In the genomic region with DNA sequence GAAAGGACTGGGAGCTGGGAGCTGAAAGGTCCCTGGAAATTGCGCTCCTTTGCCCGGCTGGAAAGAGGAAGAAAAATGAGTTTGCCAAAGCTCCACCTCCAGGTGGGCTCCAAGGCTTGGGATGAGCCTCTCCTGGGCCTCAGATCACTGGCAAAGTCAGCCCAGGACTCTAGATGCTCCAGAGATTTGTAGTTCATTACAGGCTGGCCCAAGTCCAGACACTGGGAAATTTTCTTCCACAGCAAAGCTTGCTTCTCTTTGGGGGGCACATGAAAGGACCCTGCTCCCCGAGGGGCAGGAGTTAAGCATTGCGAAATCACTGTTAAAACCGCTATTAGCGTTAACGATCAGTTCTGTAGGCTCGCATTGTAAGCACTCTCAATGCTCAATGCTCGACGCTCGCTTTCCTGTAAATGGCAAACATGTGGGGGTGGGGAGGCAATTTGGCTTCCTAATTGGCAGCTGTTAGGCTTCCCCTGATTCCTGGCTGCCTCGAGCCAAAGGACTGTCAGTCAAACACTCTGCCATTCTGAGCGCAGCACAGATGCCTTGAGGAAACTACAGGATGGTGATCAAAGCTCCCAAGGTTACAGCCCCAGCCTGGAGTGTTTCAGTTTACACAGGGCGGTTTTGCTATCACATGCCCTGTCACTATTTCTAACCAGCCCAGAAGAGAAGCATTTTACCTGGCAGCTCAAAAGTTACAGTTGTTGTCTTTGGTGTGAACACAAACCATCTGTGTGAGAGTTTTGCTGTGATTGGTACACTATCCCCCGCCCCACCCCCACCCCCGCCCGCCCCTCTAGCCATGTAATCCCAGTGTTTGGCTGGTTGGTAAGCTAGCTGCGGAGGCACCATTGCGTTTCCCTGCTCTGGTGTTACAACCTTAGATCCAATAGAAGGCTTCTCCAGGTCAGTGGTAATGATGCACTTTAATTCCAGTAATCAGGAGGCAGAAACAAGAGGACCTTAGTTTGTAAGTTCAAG, we compare ENCODE assay signal across 7 mouse cellular contexts. TPM values are rescaled to one million over a fixed set of nuclear protein-coding genes. Genes with fewer than 3 reads are reported as not detected.
DNase-seq lines count a peak whose midpoint lies in the region; ATAC-seq lines count a peak whose summit lies in the region.

No protein-coding gene starts in this region.

- H3K27ac ChIP-seq in forebrain, embryonic 16.5 days (ENCODE audit: low read length), result peak overlapping the region; percentile 58
- H3K27ac ChIP-seq in intestine, embryonic 16.5 days (ENCODE audit: low read length), result no peak overlapping the region
- H3K27ac ChIP-seq in liver, embryonic 16.5 days (ENCODE audit: low read length), result no peak overlapping the region
- no peak overlapping the region for H3K27ac ChIP-seq in neural tube, embryonic 11.5 days (ENCODE audit: low read depth, low read length)

- WGBS in forebrain, embryonic 16.5 days, result 3% methylated on average over 19 of the region's 19 CpGs
- 17% methylated on average over 19 of the region's 19 CpGs for WGBS in intestine, embryonic 16.5 days
- 17% methylated on average over 19 of the region's 19 CpGs for WGBS in liver, embryonic 16.5 days (ENCODE audit: insufficient replicate concordance)
- WGBS in neural tube, embryonic 11.5 days, result 17% methylated on average over 19 of the region's 19 CpGs

- H3K9me3 ChIP-seq in forebrain, embryonic 16.5 days (ENCODE audit: control insufficient read depth, low read length), result no peaks in the 10 kb centered on the region
- H3K9me3 ChIP-seq in intestine, embryonic 16.5 days (ENCODE audit: control insufficient read depth, low read length), result no peaks in the 10 kb centered on the region
- no peaks in the 10 kb centered on the region for H3K9me3 ChIP-seq in liver, embryonic 16.5 days (replicated peaks; ENCODE audit: control insufficient read depth, low read length)
- no peaks in the 10 kb centered on the region for H3K9me3 ChIP-seq in neural tube, embryonic 11.5 days (ENCODE audit: control insufficient read depth, low read length)

- peaks cover 5% of the 10 kb centered on the region; the same call in 1 of the 2 replicates for H3K27me3 ChIP-seq in forebrain, embryonic 16.5 days (replicated peaks; ENCODE audit: control insufficient read depth, insufficient read depth, low read length)
- H3K27me3 ChIP-seq in intestine, embryonic 16.5 days (replicated peaks; ENCODE audit: control insufficient read depth, insufficient read depth, low read length), result peaks cover 13% of the 10 kb centered on the region; the same call in 1 of the 2 replicates
- peaks cover 16% of the 10 kb centered on the region for H3K27me3 ChIP-seq in liver, embryonic 16.5 days (ENCODE audit: control insufficient read depth, insufficient read depth, low read depth, low read length)
- peaks cover 16% of the 10 kb centered on the region for H3K27me3 ChIP-seq in neural tube, embryonic 11.5 days (ENCODE audit: control insufficient read depth, insufficient read depth, low read length)

- peak overlapping the region; percentile 18; the same call in 1 of the 2 replicates for H3K9ac ChIP-seq in forebrain, embryonic 16.5 days (replicated peaks; ENCODE audit: low read depth, low read length)
- no peak overlapping the region; the same call in 1 of the 2 replicates for H3K9ac ChIP-seq in intestine, embryonic 16.5 days (ENCODE audit: low read depth, low read length)
- H3K9ac ChIP-seq in liver, embryonic 16.5 days (ENCODE audit: low read depth, low read length), result 0 out of 2 replicates have a peak overlapping the region, but pooled peaks have one; percentile 65
- H3K9ac ChIP-seq in neural tube, embryonic 11.5 days (ENCODE audit: low read length), result 0 out of 2 replicates have a peak overlapping the region, but pooled peaks have one; percentile 11

- peak overlapping the region; percentile 99 for H3K4me2 ChIP-seq in forebrain, embryonic 16.5 days (ENCODE audit: low read length)
- peak overlapping the region; percentile 100 for H3K4me2 ChIP-seq in intestine, embryonic 16.5 days (ENCODE audit: low read depth, low read length)
- peak overlapping the region; percentile 82 for H3K4me2 ChIP-seq in liver, embryonic 16.5 days (ENCODE audit: low read depth, low read length)
- peak overlapping the region; percentile 93 for H3K4me2 ChIP-seq in neural tube, embryonic 11.5 days (ENCODE audit: low read depth)

- no peaks in the 10 kb centered on the region for H3K36me3 ChIP-seq in forebrain, embryonic 16.5 days (ENCODE audit: control insufficient read depth, insufficient read depth)
- no peaks in the 10 kb centered on the region for H3K36me3 ChIP-seq in intestine, embryonic 16.5 days (ENCODE audit: control insufficient read depth, insufficient read depth, low read length)
- no peaks in the 10 kb centered on the region for H3K36me3 ChIP-seq in liver, embryonic 16.5 days (ENCODE audit: control insufficient read depth, insufficient read depth)
- no peaks in the 10 kb centered on the region for H3K36me3 ChIP-seq in neural tube, embryonic 11.5 days (ENCODE audit: control insufficient read depth, insufficient read depth, low read length)

- H3K4me1 ChIP-seq in forebrain, embryonic 16.5 days (replicated peaks; ENCODE audit: control insufficient read depth, insufficient read depth, low read length), result peaks cover 22% of the 10 kb centered on the region
- H3K4me1 ChIP-seq in intestine, embryonic 16.5 days (ENCODE audit: control insufficient read depth, insufficient read depth, low read length), result peaks cover 13% of the 10 kb centered on the region
- H3K4me1 ChIP-seq in liver, embryonic 16.5 days (ENCODE audit: control insufficient read depth, low read depth, low read length), result peaks cover 12% of the 10 kb centered on the region
- peaks cover 6% of the 10 kb centered on the region; the same call in 1 of the 2 replicates for H3K4me1 ChIP-seq in neural tube, embryonic 11.5 days (ENCODE audit: control insufficient read depth, insufficient read depth, low read length)

- ATAC-seq in forebrain, embryonic 16.5 days, result peak; percentile 96
- ATAC-seq in intestine, embryonic 16.5 days, result peak; percentile 65
- no peak for ATAC-seq in liver, embryonic 16.5 days (ENCODE audit: low read depth)
- ATAC-seq in neural tube, embryonic 11.5 days (ENCODE audit: insufficient read depth, low FRiP score, low TSS enrichment), result no peak

- DNase-seq in MN1 (ENCODE audit: low spot score), result peak; percentile 79
- peak; percentile 60 for DNase-seq in adrenal gland, postnatal 10 days
- peak; percentile 39 for DNase-seq in neural tube, embryonic 11.5 days (ENCODE audit: low spot score)
- DNase-seq in frontal cortex, postnatal 36 days (ENCODE audit: low spot score in 2 of 2), result no peak

- peak overlapping the region; percentile 63 for H3K4me3 ChIP-seq in forebrain, embryonic 16.5 days (replicated peaks; ENCODE audit: low read length)
- H3K4me3 ChIP-seq in intestine, embryonic 16.5 days (ENCODE audit: low read length), result peak overlapping the region; percentile 70
- peak overlapping the region; percentile 67 for H3K4me3 ChIP-seq in liver, embryonic 16.5 days (ENCODE audit: low read depth, low read length)
- H3K4me3 ChIP-seq in neural tube, embryonic 11.5 days (ENCODE audit: low read depth, low read length), result peak overlapping the region; percentile 52

RNA-seq across cellular contexts. Expression of a gene that starts 0.8 kb away (rescaled TPM):
- 1 to 10 TPM; 7.7 to 9.6 TPM for total RNA-seq in adrenal gland, postnatal 10 days (2021)
- 4.7 and 7.4 TPM in 2 replicates for polyA plus RNA-seq in forebrain, embryonic 16.5 days (2015; fragmentation: Nextera tagmentation; extraction: Ambion mirVana)
- polyA plus RNA-seq in intestine, embryonic 16.5 days (2015; fragmentation: Nextera tagmentation; extraction: Ambion mirVana), result 3.6 and 3.7 TPM in 2 replicates
- 14.9 and 15.4 TPM in 2 replicates for polyA plus RNA-seq in liver, embryonic 16.5 days (2015; fragmentation: Nextera tagmentation; extraction: Ambion mirVana)
- 1.0 and 1.5 TPM in 2 replicates for polyA plus RNA-seq in neural tube, embryonic 11.5 days (2014; fragmentation: Nextera tagmentation; extraction: Ambion mirVana)

Comparison
In these comparisons a context has a peak if more than half of its experiments do, and no peak if none do; other contexts are left out.
1. DNase-seq: peak in MN1 (single experiment), adrenal gland, postnatal 10 days (single experiment) and neural tube, embryonic 11.5 days (single experiment); none in frontal cortex, postnatal 36 days (0 of 2).
2. ATAC-seq: peak in forebrain, embryonic 16.5 days (single experiment) and intestine, embryonic 16.5 days (single experiment); none in liver, embryonic 16.5 days (single experiment) and neural tube, embryonic 11.5 days (single experiment).
3. Peak in every context shown above with its lines, with median percentiles within 50 percentile points of each other: H3K4me2 ChIP-seq and H3K4me3 ChIP-seq.